Mouse (Mus musculus) left cerebral cortex, postnatal 36 days (tissue): ENCODE data around the gene Slc26a5. TPM values are rescaled to one million over a fixed set of nuclear protein-coding genes. Genes with fewer than 3 reads are reported as not detected.

ENCODE experiments used
- total RNA-seq, 2 experiments: library from RNA; stranded (reverse); gene quantifications; 2 replicates each; pipeline ENCODE4 v1.2.3; 2021

The Slc26a5 gene
- total RNA-seq, 2 experiments from 2014 or later, result 0.37 to 0.45 TPM

Other genes with a start within 250 kb of the Slc26a5 start
- gene Fbxl13, start 220.0 kb downstream of the Slc26a5 start, total RNA-seq, result under 1 TPM; 0.29 to 0.44 TPM
- gene Armc10, start 219.8 kb downstream of the Slc26a5 start, total RNA-seq, result 10 to 100 TPM; 18.6 to 23.6 TPM
- 10 to 100 TPM; 11.6 to 15.4 TPM for gene Napepld, start 164.2 kb downstream of the Slc26a5 start, total RNA-seq
- gene Pmpcb, start 128.5 kb downstream of the Slc26a5 start, total RNA-seq, result 10 to 100 TPM; 58.6 to 71.4 TPM
- 10 to 100 TPM; 29.6 to 31.8 TPM for gene Dnajc2, start 80.4 kb downstream of the Slc26a5 start, total RNA-seq
- gene Psmc2, start 80.3 kb downstream of the Slc26a5 start, total RNA-seq, result 100 to 1,000 TPM; 108 to 111 TPM